15 mouse cellular contexts compared by ENCODE assay signal in the genomic region with DNA sequence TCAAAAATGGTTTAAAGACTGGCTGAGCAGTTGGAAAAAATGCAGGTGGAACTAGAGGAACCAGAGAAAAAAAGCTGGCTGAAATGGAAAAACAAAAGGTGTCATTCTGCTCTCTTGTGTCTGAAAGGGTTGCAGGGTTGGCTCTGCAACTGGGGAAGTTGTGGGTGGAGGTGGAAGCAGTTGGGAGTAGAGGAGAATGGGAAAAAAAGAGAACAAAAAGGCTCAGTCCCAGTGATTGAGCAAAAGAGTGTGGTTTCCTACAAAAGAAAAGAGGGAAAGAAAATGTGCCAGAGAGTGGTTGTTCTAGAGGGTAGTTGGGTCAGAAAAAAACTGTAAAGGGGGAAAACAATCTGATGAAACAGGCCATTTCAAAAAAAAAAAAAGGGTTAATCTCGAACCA.
"Had no signal": no experiment of that assay in that cellular context is flagged by ENCODE, and none has a peak within 500 bp of the region (broad histone marks: within the 10 kb centered on the region; RNA-seq: fewer than 3 reads in every experiment).

No protein-coding gene starts in this region.

- H3K27me3 ChIP-seq: neural tube, embryonic 13.5 days; neural tube, embryonic 15.5 days; stomach, embryonic 15.5 days had no signal

- H3K4me1 ChIP-seq: neural tube, embryonic 13.5 days; neural tube, embryonic 15.5 days; stomach, embryonic 15.5 days had no signal

- H3K4me3 ChIP-seq: neural tube, embryonic 13.5 days; neural tube, embryonic 15.5 days; stomach, embryonic 15.5 days had no signal

- DNase-seq: retina, postnatal 1 day; right cerebral cortex, postnatal 14 days; right cerebral cortex, postnatal 25 days; right cerebral cortex, postnatal 4 days; spleen, adult 18-20 months; thymus, adult 18-20 months; thymus, adult 2 months; thymus, postnatal 14 days; thymus, postnatal 25 days; thymus, postnatal 36 days; thymus, postnatal 4 days had no signal

- H3K27ac ChIP-seq: neural tube, embryonic 13.5 days; neural tube, embryonic 15.5 days; stomach, embryonic 15.5 days; stomach, postnatal 0 days had no signal

- H3K4me2 ChIP-seq: neural tube, embryonic 13.5 days; neural tube, embryonic 15.5 days; stomach, embryonic 15.5 days had no signal

- H3K9me3 ChIP-seq: neural tube, embryonic 13.5 days; neural tube, embryonic 15.5 days; stomach, embryonic 15.5 days had no signal

- H3K9ac ChIP-seq: neural tube, embryonic 13.5 days; neural tube, embryonic 15.5 days; stomach, embryonic 15.5 days had no signal

- H3K36me3 ChIP-seq: neural tube, embryonic 13.5 days; neural tube, embryonic 15.5 days; stomach, embryonic 15.5 days had no signal
